Mouse (Mus musculus): ENCODE data around the gene Nelfcd.

Gene Nelfcd

GRCm38 (mm10) chr2:174415731-174416310 is at the start of gene Nelfcd:
Gene Nelfcd (plus strand): TSS chr2:174415804.
- POLR2A ChIA-PET: interaction anchor here in 2 of 4 experiments (0.7 to 1.6 kb wide), 6 partner anchors 13 to 1199 kb away, joined by 3 to 4 read pairs (median 4); partner anchors contain the start of gene Atp5e (in 1 of the 2)
- CTCF ChIA-PET: interaction anchor here in 3 of 4 experiments (0.6 to 0.7 kb wide), 6 partner anchors 15 to 1445 kb away, joined by 3 to 9 read pairs (median 4); no protein-coding TSS in a partner anchor

DNA sequence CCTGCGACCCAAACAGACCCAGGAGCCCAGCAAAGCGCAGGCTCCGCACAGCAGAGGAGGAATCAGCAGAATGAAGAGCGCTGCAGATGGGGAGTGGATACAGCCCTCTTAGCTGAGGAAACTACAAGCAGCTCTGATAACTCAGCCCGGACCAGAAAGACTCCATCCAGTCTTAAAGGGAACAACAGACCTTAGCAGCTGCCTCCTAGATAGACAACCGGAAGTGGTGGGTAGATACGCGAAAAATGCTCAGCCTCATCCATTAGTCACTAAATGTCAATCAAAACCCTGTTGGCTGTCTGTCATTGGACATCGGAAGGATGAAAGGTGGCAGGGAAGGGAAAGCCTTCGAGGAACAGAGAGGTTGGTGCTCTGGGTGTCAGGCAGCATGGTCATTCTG is 49.0 kb upstream of the Nelfcd start:
- CTCF ChIA-PET: no interaction called here
- POLR2A ChIA-PET: interaction anchor here in 1 of 4 experiments (0.6 kb wide), 1 partner anchor 374 kb away, joined by 3 read pairs; no protein-coding TSS in a partner anchor

GRCm38 (mm10) chr2:174381021-174381420 is 34.6 kb upstream of the Nelfcd start:
- ChIA-PET CTCF (interaction anchor here in 2 of 4 experiments (0.6 kb wide), 2 partner anchors 10 to 72 kb away, joined by 3 read pairs; no protein-coding TSS in a partner anchor), POLR2A (no interaction called here)

DNA sequence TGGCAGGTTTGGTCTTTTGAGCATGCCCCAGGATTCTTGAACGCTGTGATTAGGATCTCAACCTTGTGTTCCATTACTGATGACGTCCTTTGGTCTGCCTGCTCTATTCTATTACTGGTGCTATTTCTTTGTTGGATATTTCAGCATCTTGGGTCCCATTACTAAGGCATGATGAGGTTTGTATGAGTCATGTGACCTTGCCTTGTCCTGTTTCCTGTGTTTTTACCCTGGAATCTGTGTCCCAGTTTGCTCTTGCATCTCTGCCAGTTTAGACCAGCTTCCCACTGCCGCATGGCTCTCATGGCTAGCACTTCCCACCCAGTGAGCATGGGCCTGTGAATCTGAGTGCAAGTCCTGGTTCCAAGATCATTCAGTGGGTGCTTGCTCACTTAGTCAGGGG is 23.7 kb upstream of the Nelfcd start:
- ChIA-PET CTCF (no interaction called here), POLR2A (interaction anchor here in 2 of 4 experiments (0.6 to 2.0 kb wide), 2 partner anchors 12 to 63 kb away, joined by 3 to 4 read pairs; no protein-coding TSS in a partner anchor)

DNA sequence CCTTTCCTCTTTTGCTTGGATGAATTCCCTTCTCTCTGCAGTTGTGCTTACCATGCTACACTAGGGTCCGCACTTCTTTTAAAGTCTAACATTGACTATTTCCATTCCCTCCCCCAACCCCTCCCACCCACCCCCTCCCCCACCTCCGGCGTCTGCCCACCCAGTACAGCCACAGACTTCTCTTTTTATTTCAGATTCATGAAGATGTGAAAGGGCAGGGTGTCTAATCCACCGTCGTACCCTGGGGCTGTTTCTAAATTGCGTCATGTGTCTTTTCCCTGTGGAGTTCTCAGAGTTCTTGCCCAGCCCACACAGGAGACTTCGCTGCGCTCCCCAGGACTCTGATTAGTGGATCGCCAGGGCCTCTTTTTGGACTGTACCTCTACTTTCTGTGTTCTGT is 23.1 kb upstream of the Nelfcd start:
- POLR2A ChIA-PET: interaction anchor here in 1 of 4 experiments (2.0 kb wide), 1 partner anchor 13 kb away, joined by 4 read pairs; no protein-coding TSS in a partner anchor

DNA sequence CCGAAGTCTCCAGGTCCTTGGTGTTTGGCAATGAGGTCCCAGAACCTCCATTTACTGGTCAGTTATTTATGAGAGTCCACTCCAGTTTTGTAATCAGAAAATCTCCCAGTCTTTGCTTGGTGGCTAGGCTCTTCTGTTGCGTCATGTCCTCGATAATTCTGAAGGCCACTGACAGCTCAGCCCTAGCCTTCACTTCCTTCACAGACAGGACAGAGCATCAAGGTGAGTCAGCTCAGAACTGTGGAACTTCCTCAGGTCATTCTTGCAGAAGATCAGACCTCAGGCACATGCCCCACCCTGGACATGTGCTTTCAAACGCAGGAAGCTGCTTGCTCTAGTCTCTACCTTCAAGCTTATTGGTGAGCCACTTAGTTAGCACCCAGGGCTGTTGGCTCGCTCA is 22.2 kb upstream of the Nelfcd start:
- ChIA-PET POLR2A (interaction anchor here in 1 of 4 experiments (2.0 kb wide), 1 partner anchor 13 kb away, joined by 4 read pairs; no protein-coding TSS in a partner anchor), CTCF (interaction anchor here in 1 of 4 experiments (1.1 kb wide), 1 partner anchor 50 kb away, joined by 3 read pairs; no protein-coding TSS in a partner anchor)

More for the DNA sequence above, 23.1 kb upstream of the Nelfcd start:
- CTCF ChIA-PET: no interaction called here

GRCm38 (mm10) chr2:174396643-174397042 is 19.0 kb upstream of the Nelfcd start:
- CTCF ChIA-PET: no interaction called here

GRCm38 (mm10) chr2:174397065-174397464 is 18.5 kb upstream of the Nelfcd start:
- ChIA-PET CTCF (no interaction called here), POLR2A (interaction anchor here in 2 of 4 experiments (0.6 to 0.7 kb wide), 2 partner anchors 166 to 272 kb away, joined by 3 to 4 read pairs; no protein-coding TSS in a partner anchor)

More at GRCm38 (mm10) chr2:174396643-174397042, 19.0 kb upstream of the Nelfcd start:
- POLR2A ChIA-PET: interaction anchor here in 1 of 4 experiments (0.7 to 0.9 kb wide), 2 partner anchors 13 to 272 kb away, joined by 3 to 4 read pairs; no protein-coding TSS in a partner anchor

DNA sequence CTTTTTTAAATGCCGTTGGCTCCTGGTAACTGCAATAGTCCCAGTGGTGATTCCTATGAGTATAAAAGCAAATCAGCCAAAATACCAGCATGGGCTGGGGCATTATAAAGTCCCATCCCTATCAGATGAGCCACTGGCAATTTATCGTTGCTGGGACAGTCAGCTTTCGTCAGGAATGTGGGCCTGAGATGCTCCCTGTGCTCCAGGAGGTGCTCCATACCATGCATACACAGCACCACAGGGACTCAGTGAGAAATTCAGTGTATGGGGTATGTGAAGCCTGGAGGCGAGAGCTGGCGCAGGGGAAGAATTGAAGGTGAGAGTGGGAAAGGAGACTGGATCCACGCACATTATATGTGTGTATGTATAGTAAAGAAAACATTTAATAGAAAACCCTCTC is 17.7 kb upstream of the Nelfcd start:
- CTCF ChIA-PET: no interaction called here

GRCm38 (mm10) chr2:174400396-174400795 is 15.2 kb upstream of the Nelfcd start:
- POLR2A ChIA-PET: interaction anchor here in 2 of 4 experiments (0.5 to 1.1 kb wide), 4 partner anchors 38 to 678 kb away, joined by 3 to 4 read pairs (median 3); no protein-coding TSS in a partner anchor

More for the DNA sequence above, 17.7 kb upstream of the Nelfcd start:
- POLR2A ChIA-PET: interaction anchor here in 1 of 4 experiments (0.6 kb wide), 1 partner anchor 165 kb away, joined by 4 read pairs; no protein-coding TSS in a partner anchor

GRCm38 (mm10) chr2:174410222-174410621 is 5.4 kb upstream of the Nelfcd start:
- ChIA-PET CTCF (interaction anchor here in 1 of 4 experiments (0.6 kb wide), 1 partner anchor 23 kb away, joined by 3 read pairs; no protein-coding TSS in a partner anchor), POLR2A (interaction anchor here in 2 of 4 experiments (0.6 to 1.7 kb wide), 3 partner anchors 14 to 127 kb away, joined by 3 to 4 read pairs (median 3); no protein-coding TSS in a partner anchor)

More at GRCm38 (mm10) chr2:174400396-174400795, 15.2 kb upstream of the Nelfcd start:
- CTCF ChIA-PET: interaction anchor here in 1 of 4 experiments (0.5 kb wide), 1 partner anchor 15 kb away, joined by 3 read pairs; the partner anchor contains the start of gene Nelfcd

DNA sequence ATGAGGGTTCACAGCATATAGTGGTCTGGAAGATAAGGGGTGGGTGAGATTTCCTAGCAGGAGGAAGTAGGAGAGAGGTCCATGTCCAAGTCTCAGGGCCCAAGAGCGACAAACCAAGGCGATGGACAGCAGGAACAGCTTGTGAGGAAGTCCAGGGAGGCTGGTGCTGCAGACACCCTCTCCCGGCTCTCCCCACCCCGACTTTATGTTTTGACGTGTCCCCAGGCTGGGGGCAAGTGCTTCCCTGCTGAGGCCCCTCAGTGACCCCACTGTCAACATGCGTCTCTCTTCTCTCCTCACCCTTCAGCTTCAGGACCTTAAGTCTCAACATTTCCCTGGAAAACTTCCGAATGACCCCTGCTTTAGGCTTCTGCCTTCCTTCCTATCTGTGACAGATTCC is 2.5 kb upstream of the Nelfcd start:
- ChIA-PET CTCF (no interaction called here), POLR2A (interaction anchor here in 1 of 4 experiments (1.4 to 1.5 kb wide), 2 partner anchors 11 to 50 kb away, joined by 5 to 8 read pairs; partner anchors contain the start of gene Atp5e)

DNA sequence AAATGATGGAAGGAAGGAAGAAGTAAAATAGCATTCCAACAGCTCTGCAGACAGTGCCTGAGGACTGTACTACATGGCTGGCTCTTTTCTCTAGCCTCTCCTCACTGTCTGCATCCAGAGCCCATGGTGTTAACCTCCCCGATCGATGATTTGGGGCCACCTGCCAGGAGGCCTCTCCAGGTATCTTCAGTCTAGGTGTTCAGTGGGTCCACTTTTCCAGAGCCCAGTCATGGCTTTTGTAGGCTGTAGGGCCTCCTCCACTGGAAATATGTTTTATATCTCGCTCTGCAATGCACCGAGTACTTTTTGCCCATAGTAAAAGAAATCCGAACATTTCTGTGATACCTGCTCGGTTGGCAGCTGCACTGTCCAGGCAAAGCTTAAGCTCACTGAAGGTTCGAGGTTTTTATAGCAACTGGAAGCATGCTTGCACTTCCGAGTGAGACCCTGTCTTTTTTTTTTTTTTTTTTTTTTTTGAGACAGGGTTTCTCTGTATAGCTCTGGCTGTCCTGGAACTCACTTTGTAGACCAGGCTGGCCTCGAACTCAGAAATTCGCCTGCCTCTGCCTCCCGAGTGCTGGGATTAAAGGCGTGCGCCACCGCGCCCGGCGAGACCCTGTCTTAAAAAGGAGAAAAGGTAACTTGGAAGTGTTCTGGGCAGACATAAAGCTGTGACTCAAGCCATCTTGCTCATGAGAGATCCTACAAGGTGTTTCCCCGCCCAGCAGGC is 438 bp upstream of the Nelfcd start:
- POLR2A ChIA-PET: interaction anchor here in 2 of 4 experiments (0.7 to 1.6 kb wide), 6 partner anchors 14 to 1198 kb away, joined by 3 to 4 read pairs (median 4); partner anchors contain the start of gene Atp5e (in 1 of the 2)
- CTCF ChIA-PET: interaction anchor here in 3 of 4 experiments (0.6 to 0.7 kb wide), 6 partner anchors 15 to 1444 kb away, joined by 3 to 9 read pairs (median 4); no protein-coding TSS in a partner anchor

DNA sequence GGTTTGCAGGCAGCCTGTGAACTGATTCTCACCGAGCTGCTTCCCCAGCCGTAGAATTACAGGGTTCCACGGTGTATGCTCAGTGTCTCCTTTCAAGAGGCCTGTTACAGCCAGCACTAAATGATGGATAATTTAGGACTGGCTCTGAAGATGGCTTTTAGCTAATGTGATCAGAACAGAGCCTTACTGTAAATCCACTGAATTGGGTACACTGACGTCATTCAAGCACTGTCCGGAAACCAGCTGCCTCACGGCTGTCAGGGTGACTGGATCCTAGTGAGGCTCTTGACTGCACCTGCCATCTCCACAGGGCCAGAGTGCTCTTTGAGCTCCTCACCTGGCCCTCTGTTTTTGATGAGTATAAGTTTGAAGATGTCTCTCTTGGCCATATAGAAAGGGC is 5.5 kb downstream of the Nelfcd start:
- CTCF ChIA-PET: interaction anchor here in 1 of 4 experiments (0.6 kb wide), 1 partner anchor 12 kb away, joined by 3 read pairs; no protein-coding TSS in a partner anchor
- POLR2A ChIA-PET: interaction anchor here in 3 of 4 experiments (1.0 to 1.4 kb wide), 4 partner anchors 9 to 101 kb away, joined by 3 read pairs; no protein-coding TSS in a partner anchor

GRCm38 (mm10) chr2:174424301-174425085 is 8.9 kb downstream of the Nelfcd start:
- ChIA-PET CTCF (no interaction called here), POLR2A (interaction anchor here in 1 of 4 experiments (5.2 kb wide), 1 partner anchor 7 kb away, joined by 21 read pairs; no protein-coding TSS in a partner anchor)

DNA sequence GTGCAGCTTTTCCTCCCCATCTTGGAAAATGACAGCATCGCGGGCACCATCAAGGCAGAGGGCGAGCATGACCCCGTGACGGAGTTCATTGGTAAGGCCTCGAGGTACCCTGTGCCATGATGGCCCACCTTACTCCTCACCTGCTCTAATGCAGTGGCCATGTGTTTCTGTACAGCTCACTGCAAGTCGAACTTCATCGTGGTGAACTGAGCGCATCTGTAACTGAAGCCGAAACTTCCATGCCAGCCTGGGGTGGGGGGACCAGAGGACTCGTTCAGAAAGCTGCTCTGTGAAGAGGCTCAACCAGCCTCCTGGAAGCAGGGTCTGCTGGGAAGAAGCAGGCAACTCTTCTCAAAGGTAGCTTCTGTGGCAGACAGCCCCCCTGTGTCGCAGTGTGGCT is 11.3 kb downstream of the Nelfcd start:
- ChIA-PET POLR2A (interaction anchor here (0.5 to 5.2 kb wide), 10 partner anchors 9 to 93 kb away, joined by 3 to 21 read pairs (median 4); partner anchors contain the start of genes Ctsz (in 3 of the 4), Atp5e (in 1 of the 4) and Tubb1 (in 1 of the 4)), CTCF (interaction anchor here in 1 of 4 experiments (0.6 kb wide), 1 partner anchor 1366 kb away, joined by 3 read pairs; no protein-coding TSS in a partner anchor)

GRCm38 (mm10) chr2:174428076-174428835 is 12.7 kb downstream of the Nelfcd start:
- POLR2A ChIA-PET: interaction anchor here in 2 of 4 experiments (0.9 to 5.2 kb wide), 10 partner anchors 10 to 132 kb away, joined by 3 to 21 read pairs (median 4); partner anchors contain the start of genes Ctsz (in 2 of the 2), Nelfcd (in 1 of the 2) and Tubb1 (in 1 of the 2)
- CTCF ChIA-PET: no interaction called here
